Mouse (Mus musculus) forebrain, embryonic 13.5 days (tissue): Measurements from ENCODE around the gene Psmb7. TPM values are rescaled to one million over a fixed set of nuclear protein-coding genes. Genes with fewer than 3 reads are reported as not detected.

ENCODE experiments used
- ATAC-seq: fragments of 200-750 bp; cut with Nextera tagmentation; 2 replicates; pipeline ENCODE4 v1.8.0; 2017
- H3K27ac ChIP-seq: fragments of 300-500 bp; sonication (generic); 2 replicates; pipeline ENCODE4 v1.5.1; 2015; ENCODE audit warnings: inconsistent platforms, mild to moderate bottlenecking, moderate library complexity
- H3K27me3 ChIP-seq: fragments of 300-500 bp; sonication (generic); 2 replicates; pipeline ENCODE4 v1.6.1; 2015; ENCODE audit warnings: mild to moderate bottlenecking, inconsistent platforms
- H3K36me3 ChIP-seq: fragments of 300-500 bp; sonication (generic); 2 replicates; pipeline ENCODE4 v1.6.1; 2015; ENCODE audit warnings: mild to moderate bottlenecking, inconsistent platforms; ENCODE audit not compliant: poor library complexity, severe bottlenecking
- H3K4me1 ChIP-seq: fragments of 300-500 bp; sonication (generic); 2 replicates; pipeline ENCODE4 v1.6.1; 2015; ENCODE audit warnings: inconsistent platforms
- H3K4me2 ChIP-seq: fragments of 300-500 bp; sonication (generic); 2 replicates; pipeline ENCODE4 v1.6.1; 2015; ENCODE audit warnings: inconsistent platforms, mild to moderate bottlenecking, moderate library complexity
- H3K4me3 ChIP-seq: fragments of 300-500 bp; sonication (generic); 2 replicates; pipeline ENCODE4 v1.5.1; 2015; ENCODE audit warnings: mild to moderate bottlenecking, inconsistent platforms
- H3K9ac ChIP-seq: fragments of 300-500 bp; sonication (generic); 2 replicates; pipeline ENCODE4 v1.6.1; 2015; ENCODE audit warnings: mild to moderate bottlenecking, inconsistent platforms
- H3K9me3 ChIP-seq: fragments of 300-500 bp; sonication (generic); replicated peaks from 2 replicates; pipeline ENCODE4 v1.6.1; 2016; ENCODE audit warnings: inconsistent platforms
- WGBS: fragments of 180-500 bp; shearing (Covaris S2); methylation state at CpG from one replicate; pipeline ENCODE4 v1.1.7; 2015; 5-methylcytosine and 5-hydroxymethylcytosine counted together
- microRNA-seq: library from miRNA; unstranded; fragments of <30 nt; microRNA quantifications from one replicate; pipeline ENCODE4, GENCODE M21; 2016
- polyA plus RNA-seq: library from polyadenylated mRNA; unstranded; fragments of >200 nt; fragmentation: Nextera tagmentation; extraction: Ambion mirVana; gene quantifications from 2 replicates; pipeline ENCODE4 v1.2.1, GENCODE M21; 2015

Psmb7 gene
- polyA plus RNA-seq, 1 experiment from 2014 or later, result 354 TPM

DNA sequence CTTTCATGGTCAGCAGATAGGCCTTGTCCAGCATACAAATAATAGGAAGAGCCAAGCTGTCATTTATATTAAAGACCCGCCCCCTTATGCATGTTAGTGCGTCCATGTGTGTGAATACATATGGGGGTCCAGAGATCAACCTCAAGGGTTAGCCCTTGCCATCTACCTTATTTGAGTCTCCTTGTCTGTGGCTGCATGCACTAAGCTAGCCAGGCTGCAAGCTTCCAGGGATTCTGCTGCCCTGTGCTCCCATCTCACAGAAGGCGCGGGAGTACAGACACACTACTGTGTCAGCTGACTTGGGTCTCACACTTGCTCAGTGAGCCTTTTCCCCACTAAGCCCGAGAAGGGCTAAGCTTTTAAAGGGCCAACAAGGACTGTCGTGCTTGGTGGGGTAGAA is 103.2 kb downstream of the Psmb7 start:
- Histone ChIP-seq H3K27me3 (no peaks in the 10 kb centered on the region), H3K27ac (no peak overlapping the region), H3K9ac (no peak overlapping the region), H3K4me3 (no peak overlapping the region), H3K36me3 (no peaks in the 10 kb centered on the region), H3K4me1 (peaks cover 59% of the 10 kb centered on the region), H3K9me3 (no peaks in the 10 kb centered on the region), H3K4me2 (no peak overlapping the region)
- no peak for ATAC-seq
- 78% methylated on average over 6 of the region's 6 CpGs for WGBS

DNA sequence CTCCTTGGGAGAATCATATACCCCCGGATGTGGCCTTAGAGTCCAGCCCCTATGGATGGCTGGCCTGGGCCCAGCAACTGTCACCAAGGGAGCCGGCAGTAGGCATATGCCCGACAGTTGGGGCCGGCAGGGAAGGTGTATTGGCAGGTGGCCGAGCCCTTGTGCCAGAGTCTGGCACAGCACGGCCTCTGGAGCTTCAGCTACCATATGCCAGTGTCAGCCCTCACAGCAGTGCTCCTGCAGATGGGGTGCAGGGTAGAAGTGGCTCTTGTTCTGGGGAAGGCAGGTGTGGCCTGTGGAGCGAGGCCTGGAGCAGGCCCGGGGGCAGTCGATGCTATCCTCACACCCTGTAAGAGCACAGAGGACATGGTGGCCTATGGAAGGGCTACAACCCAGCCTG is 104.2 kb downstream of the Psmb7 start:
- Histone ChIP-seq H3K9ac (peak overlapping the region; percentile 30; the same call in 1 of the 2 replicates), H3K9me3 (no peaks in the 10 kb centered on the region), H3K27ac (peak overlapping the region; percentile 41), H3K36me3 (no peaks in the 10 kb centered on the region), H3K4me2 (no peak overlapping the region), H3K4me1 (peaks cover 69% of the 10 kb centered on the region), H3K27me3 (no peaks in the 10 kb centered on the region), H3K4me3 (no peak overlapping the region)
- peak; percentile 85 for ATAC-seq
- 70% methylated on average over 9 of the region's 9 CpGs for WGBS

Small RNA genes within 50 kb of the gene (microRNA-seq; reads per million reads assigned to microRNA genes)
- gene Gm27634, result not detected

Other genes with a start within 250 kb of the Psmb7 start
- gene Nek6, start 132.4 kb downstream of the Psmb7 start, polyA plus RNA-seq, result 122 and 124 TPM in 2 replicates
- gene Nr5a1, start 70.5 kb upstream of the Psmb7 start, polyA plus RNA-seq, result 1.4 and 2.4 TPM in 2 replicates